Mouse (Mus musculus): ENCODE results near the gene Krtap31-2. TPM values are rescaled to one million over a fixed set of nuclear protein-coding genes. Genes with fewer than 3 reads are reported as not detected.

Gene Krtap31-2
- not detected in 2 replicates for polyA plus RNA-seq (2011; ENCODE audit: insufficient read depth, insufficient read length, low read depth, missing spikeins)

DNA sequence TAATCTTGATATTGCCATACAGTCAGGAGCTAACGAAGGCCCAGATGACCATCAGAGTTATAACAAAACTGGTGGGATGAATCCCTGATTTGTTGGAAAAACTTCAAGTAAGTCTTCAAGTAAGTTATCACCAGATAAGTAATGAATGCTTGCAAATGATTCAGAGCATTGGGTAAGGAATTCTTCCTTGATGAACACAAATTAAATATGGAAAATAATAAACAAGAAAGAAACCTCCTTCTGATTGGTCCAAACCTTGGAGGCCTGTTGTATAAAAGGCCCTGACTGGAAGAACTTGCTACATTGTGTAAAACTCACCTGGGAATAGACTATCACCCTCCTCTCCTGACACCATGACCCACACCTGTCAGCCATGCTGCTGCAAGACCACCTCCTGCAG is at the start of gene Krtap31-2:
TSS of gene Krtap31-2 (plus strand) at position 301 of the 400 bp plus-strand sequence.
- H3K9me3 ChIP-seq (replicated peaks; ENCODE audit: control insufficient read depth, insufficient read depth, low read length, poor library complexity, severe bottlenecking) = no peaks in the 10 kb centered on the region
- H3K27me3 ChIP-seq (ENCODE audit: control insufficient read depth, insufficient read depth, low read length, poor library complexity, severe bottlenecking) = no peaks in the 10 kb centered on the region
- H3K27ac ChIP-seq (ENCODE audit: insufficient read depth, low read length) = no peak within 1 kb of the TSS
- H3K4me1 ChIP-seq (ENCODE audit: control insufficient read depth, insufficient read depth, low read length) = peaks cover 1% of the 10 kb centered on the region
- no peaks in the 10 kb centered on the region for H3K36me3 ChIP-seq (ENCODE audit: control insufficient read depth, insufficient read depth, low read length, poor library complexity, severe bottlenecking)
- TF ChIP-seq CTCF (IDR thresholded peaks at IDR 0.05; ENCODE audit: low read depth, low read length) (no peak), POLR2A (IDR thresholded peaks at IDR 0.05; ENCODE audit: insufficient read depth, low read length) (no peak), EP300 (IDR thresholded peaks at IDR 0.05; ENCODE audit: insufficient read depth, low read depth, low read length) (no peak)
- no peak within 1 kb of the TSS for H3K4me3 ChIP-seq (ENCODE audit: low read depth, low read length)
- no peak within 1 kb of the TSS for H3K9ac ChIP-seq (ENCODE audit: low read depth, poor library complexity, severe bottlenecking)

DNA sequence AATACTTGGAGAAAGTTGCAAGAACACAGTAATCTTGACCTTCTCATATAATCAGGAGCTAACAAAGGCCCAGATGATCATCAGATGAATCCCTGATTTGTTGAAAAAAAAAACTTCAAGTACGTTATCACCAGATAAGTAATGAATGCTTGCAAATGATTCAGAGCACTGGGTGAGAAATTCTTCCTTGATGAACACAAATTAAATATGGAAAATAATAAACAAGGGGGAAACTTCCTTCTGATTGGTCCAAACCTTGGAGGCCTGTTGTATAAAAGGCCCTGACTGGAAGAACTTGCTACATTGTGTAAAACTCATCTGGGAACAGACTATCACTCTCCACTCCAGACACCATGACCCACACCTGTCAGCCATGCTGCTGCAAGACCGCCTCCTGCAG is 28.5 kb upstream of the Krtap31-2 start, which contains the start of gene Krtap31-1:
TSS of gene Krtap31-1 (plus strand) at position 301 of the 400 bp plus-strand sequence.
- Histone ChIP-seq H3K4me3 (ENCODE audit: low read depth, low read length) (no peak within 1 kb of the TSS), H3K4me1 (ENCODE audit: control insufficient read depth, insufficient read depth, low read length) (no peaks in the 10 kb centered on the region), H3K27ac (ENCODE audit: insufficient read depth, low read length) (no peak within 1 kb of the TSS), H3K9me3 (replicated peaks; ENCODE audit: control insufficient read depth, insufficient read depth, low read length, poor library complexity, severe bottlenecking) (no peaks in the 10 kb centered on the region), H3K27me3 (ENCODE audit: control insufficient read depth, insufficient read depth, low read length, poor library complexity, severe bottlenecking) (no peaks in the 10 kb centered on the region), H3K9ac (ENCODE audit: low read depth, poor library complexity, severe bottlenecking) (no peak within 1 kb of the TSS), H3K36me3 (ENCODE audit: control insufficient read depth, insufficient read depth, low read length, poor library complexity, severe bottlenecking) (no peaks in the 10 kb centered on the region)
- no peak for TF ChIP-seq POLR2A (IDR thresholded peaks at IDR 0.05; ENCODE audit: insufficient read depth, low read length)
- no peak for TF ChIP-seq CTCF (IDR thresholded peaks at IDR 0.05; ENCODE audit: low read depth, low read length)
- no peak for TF ChIP-seq EP300 (IDR thresholded peaks at IDR 0.05; ENCODE audit: insufficient read depth, low read depth, low read length)

DNA sequence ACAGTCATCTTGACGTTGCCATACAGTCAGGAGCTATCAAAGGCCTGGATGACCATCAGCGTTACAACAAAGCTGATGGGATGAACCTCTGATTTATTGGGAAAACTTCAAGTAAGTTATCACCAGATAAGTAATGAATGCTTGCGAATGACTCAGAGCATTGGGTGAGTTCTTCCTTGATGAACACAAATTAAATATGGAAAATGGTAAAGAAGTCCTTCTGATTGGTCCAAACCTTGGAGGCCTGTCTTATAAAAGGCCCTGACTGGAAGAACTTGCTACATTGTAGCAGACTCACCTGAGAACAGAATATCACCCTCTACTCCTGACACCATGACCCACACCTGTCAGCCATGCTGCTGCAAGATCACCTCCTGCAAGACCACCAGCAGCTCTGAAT is 21.6 kb upstream of the Krtap31-2 start, which contains the start of gene Gm11565:
TSS of gene Gm11565 (plus strand) at position 301 of the 400 bp plus-strand sequence.
- no peak within 1 kb of the TSS for H3K4me3 ChIP-seq (ENCODE audit: low read depth, low read length)
- H3K9me3 ChIP-seq (replicated peaks; ENCODE audit: control insufficient read depth, insufficient read depth, low read length, poor library complexity, severe bottlenecking) = no peaks in the 10 kb centered on the region

DNA sequence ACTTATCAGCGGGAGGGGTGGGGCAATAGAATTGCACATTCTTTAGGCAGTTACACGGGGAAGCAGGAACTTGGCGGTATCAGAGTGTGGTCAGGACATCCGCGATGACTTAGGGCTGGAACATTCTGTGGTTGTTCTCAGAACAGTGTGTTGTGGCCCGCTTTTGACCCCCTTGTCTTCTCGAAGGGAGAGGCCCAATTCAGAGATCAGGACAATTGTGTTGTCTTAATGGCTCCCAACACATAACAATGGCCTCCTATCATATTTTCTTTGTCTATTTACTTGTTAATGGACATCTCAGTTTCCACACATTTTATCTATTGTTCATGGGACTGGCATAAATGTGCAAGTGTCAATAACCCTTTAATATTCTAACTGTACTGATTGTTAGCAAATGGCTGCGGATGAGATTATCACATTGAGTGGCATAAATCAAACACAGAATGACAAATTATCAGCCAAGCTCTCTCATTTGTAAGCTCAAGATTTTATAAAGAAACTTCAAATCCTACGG is 1.7 kb downstream of the Krtap31-2 start:
- TF ChIP-seq POLR2A (IDR thresholded peaks at IDR 0.05; ENCODE audit: insufficient read depth, low read length) (no peak), EP300 (IDR thresholded peaks at IDR 0.05; ENCODE audit: insufficient read depth, low read depth, low read length) (no peak), CTCF (IDR thresholded peaks at IDR 0.05; ENCODE audit: low read depth, low read length) (no peak)
- no peak overlapping the region for H3K27ac ChIP-seq (ENCODE audit: insufficient read depth, low read length)
- peaks cover 1% of the 10 kb centered on the region for H3K4me1 ChIP-seq (ENCODE audit: control insufficient read depth, insufficient read depth, low read length)
- no peaks in the 10 kb centered on the region for H3K27me3 ChIP-seq (ENCODE audit: control insufficient read depth, insufficient read depth, low read length, poor library complexity, severe bottlenecking)
- H3K36me3 ChIP-seq (ENCODE audit: control insufficient read depth, insufficient read depth, low read length, poor library complexity, severe bottlenecking) = no peaks in the 10 kb centered on the region
- H3K9ac ChIP-seq (ENCODE audit: low read depth, poor library complexity, severe bottlenecking) = no peak overlapping the region
- H3K9me3 ChIP-seq (replicated peaks; ENCODE audit: control insufficient read depth, insufficient read depth, low read length, poor library complexity, severe bottlenecking) = no peaks in the 10 kb centered on the region
- no peak overlapping the region for H3K4me3 ChIP-seq (ENCODE audit: low read depth, low read length)

More for the DNA sequence above, 21.6 kb upstream of the Krtap31-2 start, which contains the start of gene Gm11565:
- no peaks in the 10 kb centered on the region for H3K27me3 ChIP-seq (ENCODE audit: control insufficient read depth, insufficient read depth, low read length, poor library complexity, severe bottlenecking)
- no peaks in the 10 kb centered on the region for H3K4me1 ChIP-seq (ENCODE audit: control insufficient read depth, insufficient read depth, low read length)
- H3K27ac ChIP-seq (ENCODE audit: insufficient read depth, low read length) = no peak within 1 kb of the TSS
- TF ChIP-seq EP300 (IDR thresholded peaks at IDR 0.05; ENCODE audit: insufficient read depth, low read depth, low read length) = no peak
- no peak for TF ChIP-seq CTCF (IDR thresholded peaks at IDR 0.05; ENCODE audit: low read depth, low read length)
- TF ChIP-seq POLR2A (IDR thresholded peaks at IDR 0.05; ENCODE audit: insufficient read depth, low read length) = no peak
- H3K9ac ChIP-seq (ENCODE audit: low read depth, poor library complexity, severe bottlenecking) = no peak within 1 kb of the TSS
- no peaks in the 10 kb centered on the region for H3K36me3 ChIP-seq (ENCODE audit: control insufficient read depth, insufficient read depth, low read length, poor library complexity, severe bottlenecking)

DNA sequence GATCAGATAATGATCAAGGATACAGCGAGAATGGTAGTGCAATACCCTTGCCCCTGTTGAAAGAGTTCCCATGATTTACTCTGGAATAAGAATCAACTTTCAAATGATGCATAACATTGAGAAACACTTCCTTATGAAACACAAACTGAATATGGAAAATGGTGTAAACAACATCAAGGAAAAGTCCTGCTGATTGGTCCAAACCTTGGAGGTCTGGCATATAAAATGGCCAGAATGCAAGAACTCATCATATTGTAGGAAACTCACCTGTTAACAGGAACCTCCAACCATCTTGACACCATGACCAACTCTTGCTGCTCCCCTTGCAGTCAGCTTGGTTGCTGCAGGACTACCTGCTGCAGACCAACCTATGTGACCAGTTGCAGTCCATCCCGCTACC is 12.1 kb downstream of the Krtap31-2 start, which contains the start of gene Krtap9-5:
TSS of gene Krtap9-5 (plus strand) at position 301 of the 400 bp plus-strand sequence.
- H3K27me3 ChIP-seq (ENCODE audit: control insufficient read depth, insufficient read depth, low read length, poor library complexity, severe bottlenecking) = no peaks in the 10 kb centered on the region; the same call in 1 of the 2 replicates
- H3K9me3 ChIP-seq (replicated peaks; ENCODE audit: control insufficient read depth, insufficient read depth, low read length, poor library complexity, severe bottlenecking) = no peaks in the 10 kb centered on the region
- no peaks in the 10 kb centered on the region for H3K36me3 ChIP-seq (ENCODE audit: control insufficient read depth, insufficient read depth, low read length, poor library complexity, severe bottlenecking)
- no peak for TF ChIP-seq EP300 (IDR thresholded peaks at IDR 0.05; ENCODE audit: insufficient read depth, low read depth, low read length)
- no peaks in the 10 kb centered on the region for H3K4me1 ChIP-seq (ENCODE audit: control insufficient read depth, insufficient read depth, low read length)
- no peak within 1 kb of the TSS for H3K4me3 ChIP-seq (ENCODE audit: low read depth, low read length)
- no peak within 1 kb of the TSS for H3K9ac ChIP-seq (ENCODE audit: low read depth, poor library complexity, severe bottlenecking)
- H3K27ac ChIP-seq (ENCODE audit: insufficient read depth, low read length) = no peak within 1 kb of the TSS

DNA sequence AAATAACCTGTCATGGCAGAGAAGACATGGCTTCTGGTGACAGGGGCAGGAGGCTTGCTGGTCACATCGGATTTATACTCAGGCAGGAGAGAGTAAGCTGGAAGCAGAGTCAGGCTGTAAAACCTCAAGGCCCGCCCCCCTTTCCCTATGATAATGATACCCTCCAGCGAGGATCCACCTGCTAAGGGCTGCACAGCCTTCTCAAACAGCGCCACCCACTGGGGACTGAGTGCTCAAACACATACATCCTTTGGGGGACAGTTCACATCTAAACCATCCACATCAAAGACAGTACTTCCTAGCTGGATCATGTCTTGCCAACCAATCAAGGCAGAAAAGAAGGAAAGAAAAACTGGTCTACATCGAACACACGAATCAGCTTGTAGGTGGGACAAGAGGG is 28.1 kb downstream of the Krtap31-2 start:
- H3K9ac ChIP-seq (ENCODE audit: low read depth, poor library complexity, severe bottlenecking) = no peak overlapping the region
- no peak overlapping the region for H3K4me3 ChIP-seq (ENCODE audit: low read depth, low read length)
- no peaks in the 10 kb centered on the region for H3K27me3 ChIP-seq (ENCODE audit: control insufficient read depth, insufficient read depth, low read length, poor library complexity, severe bottlenecking)
- no peak overlapping the region for H3K27ac ChIP-seq (ENCODE audit: insufficient read depth, low read length)
- TF ChIP-seq CTCF (IDR thresholded peaks at IDR 0.05; ENCODE audit: low read depth, low read length) = peak; percentile 56
- TF ChIP-seq POLR2A (IDR thresholded peaks at IDR 0.05; ENCODE audit: insufficient read depth, low read length) = no peak
- H3K36me3 ChIP-seq (ENCODE audit: control insufficient read depth, insufficient read depth, low read length, poor library complexity, severe bottlenecking) = no peaks in the 10 kb centered on the region
- H3K9me3 ChIP-seq (replicated peaks; ENCODE audit: control insufficient read depth, insufficient read depth, low read length, poor library complexity, severe bottlenecking) = no peaks in the 10 kb centered on the region
- no peaks in the 10 kb centered on the region for H3K4me1 ChIP-seq (ENCODE audit: control insufficient read depth, insufficient read depth, low read length)

Data from ES-Bruce4 (cell line).